Mouse (Mus musculus) liver, postnatal 0 days (tissue): ENCODE results near the gene Rbm19. TPM values are rescaled to one million over a fixed set of nuclear protein-coding genes. Genes with fewer than 3 reads are reported as not detected.
A peak's percentile ranks its signal among the peaks of the same experiment; 100 is the strongest.

Source experiments
- ATAC-seq: fragments of 200-750 bp; cut with Nextera tagmentation; 2 replicates; pipeline ENCODE4 v1.8.0; 2017; ENCODE audit warnings: mild to moderate bottlenecking, moderate library complexity
- DNase-seq: peaks from one replicate; pipeline ENCODE4 v3.0.0-alpha.2; 2016
- H3K27ac ChIP-seq: fragments of 300-500 bp; sonication (generic); 2 replicates; pipeline ENCODE4 v1.5.1; 2014; ENCODE audit warnings: antibody characterized with exemption, moderate library complexity, mild to moderate bottlenecking, low read depth
- H3K27me3 ChIP-seq: fragments of 300-500 bp; sonication (generic); 2 replicates; pipeline ENCODE4 v1.6.1; 2014; ENCODE audit warnings: low read length, control low read depth, mixed read lengths; ENCODE audit not compliant: insufficient read depth
- H3K36me3 ChIP-seq: fragments of 300-500 bp; sonication (generic); replicated peaks from 2 replicates; pipeline ENCODE4 v1.6.1; 2014; ENCODE audit warnings: mild to moderate bottlenecking, control low read depth, low read length, moderate library complexity, mixed read lengths; ENCODE audit not compliant: insufficient read depth
- H3K4me1 ChIP-seq: fragments of 300-500 bp; sonication (generic); 2 replicates; pipeline ENCODE4 v1.6.1; 2014; ENCODE audit warnings: antibody characterized with exemption, mild to moderate bottlenecking, control low read depth; ENCODE audit not compliant: insufficient read depth
- H3K4me2 ChIP-seq: fragments of 300-500 bp; sonication (generic); 2 replicates; pipeline ENCODE4 v1.6.1; 2014; ENCODE audit warnings: low read depth, mild to moderate bottlenecking, low read length, moderate library complexity, mixed read lengths
- H3K4me3 ChIP-seq: fragments of 300-500 bp; sonication (generic); 2 replicates; pipeline ENCODE4 v1.5.1; 2014; ENCODE audit warnings: low read depth, low read length
- H3K9ac ChIP-seq: fragments of 300-500 bp; sonication (generic); replicated peaks from 2 replicates; pipeline ENCODE4 v1.6.1; 2014; ENCODE audit warnings: mild to moderate bottlenecking, moderate library complexity
- H3K9me3 ChIP-seq: fragments of 300-500 bp; sonication (generic); 2 replicates; pipeline ENCODE4 v1.6.1; 2016; ENCODE audit warnings: mild to moderate bottlenecking, control low read depth, low read length, mixed read lengths
- CTCF ChIP-seq: sonication (generic); IDR thresholded peaks from 2 replicates; pipeline ENCODE4 v1.5.1; 2016; ENCODE audit warnings: antibody characterized with exemption, low read depth
- EP300 ChIP-seq: IDR thresholded peaks from 2 replicates; pipeline ENCODE4 v1.6.1; 2016; ENCODE audit warnings: antibody characterized with exemption, low read depth, mild to moderate bottlenecking
- WGBS: fragments of 180-500 bp; shearing (Covaris S2); extraction: QIAGEN DNeasy Blood & Tissue Kit; methylation state at CpG from one replicate; pipeline ENCODE4 v1.1.7; 2014; ENCODE audit not compliant: insufficient replicate concordance; 5-methylcytosine and 5-hydroxymethylcytosine counted together
- polyA plus RNA-seq: library from polyadenylated mRNA; unstranded; fragments of >200 nt; fragmentation: Nextera tagmentation; extraction: Ambion mirVana; gene quantifications from 2 replicates; pipeline ENCODE4 v1.2.1, GENCODE M21; 2015

Rbm19 gene
- polyA plus RNA-seq, 1 experiment from 2014 or later = 6.9 TPM

DNA sequence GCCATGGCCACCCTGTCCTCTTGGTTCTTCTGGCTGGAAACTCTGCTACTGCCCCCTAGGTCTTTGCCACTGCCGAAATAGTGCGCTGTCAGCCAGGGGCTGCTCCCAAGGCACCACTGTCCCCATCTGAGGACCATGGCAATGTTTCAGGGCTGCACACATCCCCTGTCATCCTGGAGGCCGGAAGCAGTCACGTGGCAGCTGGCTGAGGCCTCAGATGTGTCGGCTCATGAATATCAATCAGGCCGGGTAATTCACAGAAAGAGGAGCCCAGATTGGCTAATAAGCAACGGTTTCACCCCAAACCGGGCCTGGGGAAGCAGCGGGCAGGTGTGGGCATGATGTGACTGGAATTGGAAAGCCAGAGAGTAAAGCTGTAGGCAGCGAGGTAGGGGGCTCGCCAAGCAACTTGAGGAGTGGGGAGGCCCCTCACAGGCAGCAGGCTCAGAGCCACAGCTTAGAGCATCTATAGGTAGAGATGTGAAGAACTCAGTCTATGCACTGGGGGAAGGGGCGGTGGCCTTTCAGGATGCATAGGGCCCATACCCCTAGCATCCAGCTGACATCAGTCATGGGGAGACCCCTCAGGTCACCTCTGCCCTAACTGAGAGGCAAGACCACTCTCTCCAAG is 90.2 kb downstream of the Rbm19 start:
- no peak for DNase-seq
- H3K27me3 ChIP-seq = 0 out of 2 replicates have a peak, but pooled peaks cover 2% of the 10 kb centered on the region

DNA sequence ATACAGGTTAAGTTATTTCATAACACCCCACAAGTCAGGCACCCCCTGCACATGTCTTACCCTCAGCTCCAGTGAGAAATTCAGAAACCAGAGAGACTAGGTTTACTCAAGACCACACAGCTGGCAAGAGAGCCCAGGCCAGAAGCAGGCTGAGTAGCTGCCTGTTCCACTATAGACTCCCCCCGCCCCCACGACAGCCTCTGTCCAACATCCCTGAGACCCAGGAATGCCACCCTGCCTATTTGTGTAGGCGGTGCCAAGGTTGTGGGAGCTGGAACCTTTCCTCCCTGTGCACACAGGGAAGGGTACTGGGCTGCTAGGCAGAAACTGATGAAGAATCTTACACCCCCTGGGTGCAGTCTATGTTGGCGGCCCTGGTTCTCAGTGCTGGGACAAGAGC is 91.2 kb downstream of the Rbm19 start:
- ATAC-seq = no peak
- Histone ChIP-seq H3K9ac (no peak overlapping the region), H3K27me3 (0 out of 2 replicates have a peak, but pooled peaks cover 2% of the 10 kb centered on the region), H3K4me2 (no peak overlapping the region), H3K9me3 (no peaks in the 10 kb centered on the region), H3K27ac (no peak overlapping the region), H3K4me1 (no peaks in the 10 kb centered on the region), H3K4me3 (no peak overlapping the region), H3K36me3 (no peaks in the 10 kb centered on the region)
- WGBS = 62% methylated on average over 4 of the region's 4 CpGs
- TF ChIP-seq CTCF = no peak
- TF ChIP-seq EP300 = no peak
- no peak for DNase-seq

More for the DNA sequence above, 90.2 kb downstream of the Rbm19 start:
- Histone ChIP-seq H3K27ac (no peak overlapping the region), H3K4me1 (no peaks in the 10 kb centered on the region), H3K9ac (no peak overlapping the region), H3K36me3 (no peaks in the 10 kb centered on the region), H3K4me2 (no peak overlapping the region), H3K9me3 (no peaks in the 10 kb centered on the region), H3K4me3 (no peak overlapping the region)
- 58% methylated on average over 12 of the region's 12 CpGs for WGBS
- no peak for ATAC-seq
- no peak for TF ChIP-seq CTCF
- TF ChIP-seq EP300 = no peak

DNA sequence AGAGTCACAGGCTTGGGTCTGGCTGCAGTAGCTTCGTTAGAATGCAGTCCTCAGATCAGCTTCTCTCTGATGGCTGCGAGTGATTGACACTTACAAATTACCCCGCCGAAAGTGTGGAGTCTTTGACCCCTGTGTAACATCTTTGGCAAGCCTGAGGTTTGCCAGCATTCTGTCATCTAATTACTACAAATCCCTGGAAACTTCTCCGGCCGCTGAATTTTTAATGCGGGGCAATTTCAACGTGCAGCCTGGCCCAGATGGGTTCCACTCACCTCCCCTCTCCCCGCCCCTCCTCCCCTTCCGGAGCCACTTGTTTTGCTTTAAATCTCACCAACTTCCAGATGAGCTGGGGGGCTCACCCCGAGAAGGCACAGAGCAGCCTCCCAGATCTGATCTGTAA is 94.4 kb downstream of the Rbm19 start:
- Histone ChIP-seq H3K4me2 (no peak overlapping the region), H3K27me3 (0 out of 2 replicates have a peak, but pooled peaks cover 2% of the 10 kb centered on the region), H3K4me3 (no peak overlapping the region), H3K27ac (no peak overlapping the region), H3K36me3 (no peaks in the 10 kb centered on the region), H3K9ac (no peak overlapping the region), H3K4me1 (no peaks in the 10 kb centered on the region), H3K9me3 (no peaks in the 10 kb centered on the region)
- no peak for TF ChIP-seq CTCF
- TF ChIP-seq EP300 = no peak
- DNase-seq (no peak), ATAC-seq (no peak)
- 21% methylated on average over 11 of the region's 11 CpGs for WGBS

DNA sequence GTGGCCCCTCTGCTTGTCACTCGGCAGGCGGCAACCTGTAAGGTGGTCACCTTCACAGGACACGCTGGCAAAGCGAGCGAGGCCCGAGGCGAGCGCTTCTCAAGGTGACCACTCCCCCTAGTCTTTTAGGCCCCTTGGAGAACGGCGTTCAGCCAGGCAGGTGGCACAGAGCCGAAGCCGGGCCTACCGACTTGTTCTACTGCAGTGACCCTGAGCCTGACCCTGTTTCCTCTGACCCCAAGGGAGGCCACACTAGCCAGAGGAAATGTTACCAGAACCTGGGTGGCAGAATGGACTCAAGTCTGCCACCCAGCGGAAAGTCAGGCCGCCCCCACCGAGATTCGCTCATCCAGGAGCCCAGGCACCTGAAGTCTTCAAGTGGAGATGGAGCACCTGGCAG is 94.9 kb downstream of the Rbm19 start:
- DNase-seq (peak; percentile 37), ATAC-seq (no peak)
- H3K4me2 ChIP-seq = no peak overlapping the region
- H3K27ac ChIP-seq = no peak overlapping the region
- 14% methylated on average over 17 of the region's 17 CpGs for WGBS
- H3K9me3 ChIP-seq = no peaks in the 10 kb centered on the region
- H3K4me3 ChIP-seq = no peak overlapping the region
- TF ChIP-seq EP300 = no peak
- TF ChIP-seq CTCF = peak; percentile 58
- H3K36me3 ChIP-seq = no peaks in the 10 kb centered on the region
- no peak overlapping the region for H3K9ac ChIP-seq
- no peaks in the 10 kb centered on the region for H3K4me1 ChIP-seq
- 0 out of 2 replicates have a peak, but pooled peaks cover 2% of the 10 kb centered on the region for H3K27me3 ChIP-seq

DNA sequence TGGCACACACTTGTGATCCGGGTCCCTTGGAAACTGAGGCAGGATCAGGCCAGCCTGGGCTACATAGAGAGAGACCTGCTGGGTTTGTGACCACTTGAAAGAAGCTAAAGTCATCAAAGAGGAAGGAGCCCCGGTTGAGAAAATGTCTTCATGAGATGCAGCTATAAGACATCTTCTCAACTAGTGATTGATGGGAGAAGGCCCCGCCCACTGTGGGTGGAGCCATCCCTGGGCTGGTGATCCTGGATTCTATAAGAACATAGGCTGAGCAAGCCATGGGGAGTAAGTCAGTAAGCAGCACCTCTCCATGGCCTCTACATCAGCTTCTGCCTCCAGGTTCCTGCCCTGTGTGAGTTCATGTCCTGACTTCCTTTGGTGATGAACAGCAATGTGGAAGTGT is 98.2 kb downstream of the Rbm19 start:
- TF ChIP-seq EP300 (no peak), CTCF (no peak)
- 60% methylated on average over 3 of the region's 3 CpGs for WGBS
- no peaks in the 10 kb centered on the region for H3K36me3 ChIP-seq
- no peak for DNase-seq
- H3K27me3 ChIP-seq = 0 out of 2 replicates have a peak, but pooled peaks cover 2% of the 10 kb centered on the region
- ATAC-seq = no peak
- no peak overlapping the region for H3K4me2 ChIP-seq
- H3K9me3 ChIP-seq = no peaks in the 10 kb centered on the region
- H3K9ac ChIP-seq = no peak overlapping the region
- no peak overlapping the region for H3K4me3 ChIP-seq
- H3K4me1 ChIP-seq = no peaks in the 10 kb centered on the region
- no peak overlapping the region for H3K27ac ChIP-seq

DNA sequence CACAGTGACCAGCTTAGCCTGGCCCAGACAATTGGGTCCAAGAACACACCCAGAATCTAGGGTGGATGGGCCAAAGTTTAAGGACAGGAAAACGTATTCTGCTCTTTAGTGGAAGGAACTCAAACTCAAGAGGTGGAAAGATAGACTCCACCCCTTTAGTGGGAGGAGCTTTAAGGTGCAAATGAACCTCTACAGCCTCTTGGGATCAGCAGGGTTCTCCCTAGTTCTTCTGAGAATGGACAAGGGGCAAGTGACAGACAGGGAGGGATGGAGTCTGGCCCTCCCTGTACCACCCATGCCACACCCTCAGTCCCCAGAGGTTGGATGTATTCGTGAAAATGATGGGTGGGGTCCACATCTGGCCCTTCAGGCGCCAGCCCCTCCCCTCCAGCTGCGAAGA is 105.0 kb downstream of the Rbm19 start:
- TF ChIP-seq CTCF (no peak), EP300 (no peak)
- WGBS = 19% methylated on average over 4 of the region's 4 CpGs

More for the DNA sequence above, 105.0 kb downstream of the Rbm19 start:
- Histone ChIP-seq H3K27me3 (no peaks in the 10 kb centered on the region), H3K4me1 (no peaks in the 10 kb centered on the region), H3K27ac (no peak overlapping the region), H3K9me3 (no peaks in the 10 kb centered on the region), H3K4me3 (no peak overlapping the region), H3K9ac (no peak overlapping the region), H3K4me2 (no peak overlapping the region), H3K36me3 (no peaks in the 10 kb centered on the region)
- ATAC-seq (no peak), DNase-seq (no peak)
